Mouse (Mus musculus) heart, adult 8-10 months (tissue): ENCODE measurements around the gene Ptpn7. TPM values are rescaled to one million over a fixed set of nuclear protein-coding genes. Genes with fewer than 3 reads are reported as not detected.

Experiments
- DNase-seq: peaks from one replicate; pipeline ENCODE4 v3.0.0; 2022; ENCODE audit warnings: low spot score
- total RNA-seq, 4 experiments: library from RNA; stranded (reverse); gene quantifications; 2 replicates each; pipeline ENCODE4 v1.2.4; 2022

Ptpn7 gene
- total RNA-seq, 4 experiments from 2014 or later, result 0.34 to 1.5 (median 0.49) TPM

- no peak for DNase-seq
Measured at GRCm38 (mm10) chr1:135158633-135159032, 26.1 kb downstream of the Ptpn7 start.

GRCm38 (mm10) chr1:135159074-135159473 lies 26.6 kb downstream of the Ptpn7 start:
- DNase-seq, result no peak

- DNase-seq, result no peak
Measured at GRCm38 (mm10) chr1:135159556-135160123, 27.1 kb downstream of the Ptpn7 start.

- no peak for DNase-seq
Measured at GRCm38 (mm10) chr1:135160411-135161050, 28.0 kb downstream of the Ptpn7 start.

- DNase-seq, result no peak
Measured at GRCm38 (mm10) chr1:135162720-135163119, 30.2 kb downstream of the Ptpn7 start.

GRCm38 (mm10) chr1:135167435-135167834 lies 34.9 kb downstream of the Ptpn7 start, which contains the start of gene Gpr37l1:
Gene Gpr37l1 (minus strand): TSS chr1:135167681.
- DNase-seq, result no peak

DNA sequence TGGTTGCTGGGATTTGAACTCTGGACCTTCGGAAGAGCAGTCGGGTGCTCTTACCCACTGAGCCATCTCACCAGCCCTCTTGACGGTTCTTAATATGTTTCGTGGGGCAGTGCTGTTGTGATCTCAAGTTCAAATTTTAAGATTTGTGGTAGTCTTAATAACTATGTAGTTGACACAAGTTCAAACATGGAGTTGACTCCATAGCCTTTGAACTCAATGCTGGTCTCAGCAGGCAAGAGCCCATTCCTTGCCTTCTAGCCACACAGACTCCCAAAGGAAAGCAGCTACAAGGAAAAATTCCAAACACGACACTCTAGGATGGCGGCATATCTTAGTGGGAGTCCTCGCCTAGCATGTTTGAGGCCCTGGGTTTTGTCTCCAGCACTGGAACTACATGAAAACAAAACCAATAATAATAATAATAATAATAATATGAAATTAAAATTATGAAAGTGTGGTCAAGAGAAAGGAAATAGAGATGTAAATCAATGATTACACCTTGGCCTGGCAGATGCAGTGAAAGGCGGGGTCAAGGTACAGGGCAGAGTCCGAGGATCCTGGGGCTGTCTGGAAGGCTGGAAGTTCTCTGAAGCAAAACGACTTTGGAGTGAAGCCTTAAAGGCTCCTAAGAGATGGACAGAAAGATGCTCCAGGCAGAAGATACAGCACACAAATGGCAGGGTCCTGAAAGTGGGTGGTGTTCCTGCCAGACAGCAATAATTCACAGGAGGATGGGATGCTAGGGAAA lies 36.1 kb downstream of the Ptpn7 start:
- DNase-seq, result no peak

GRCm38 (mm10) chr1:135169556-135170224 lies 37.2 kb downstream of the Ptpn7 start:
- DNase-seq, result no peak

- DNase-seq, result no peak
Measured at GRCm38 (mm10) chr1:135170299-135170698, 37.8 kb downstream of the Ptpn7 start.

DNA sequence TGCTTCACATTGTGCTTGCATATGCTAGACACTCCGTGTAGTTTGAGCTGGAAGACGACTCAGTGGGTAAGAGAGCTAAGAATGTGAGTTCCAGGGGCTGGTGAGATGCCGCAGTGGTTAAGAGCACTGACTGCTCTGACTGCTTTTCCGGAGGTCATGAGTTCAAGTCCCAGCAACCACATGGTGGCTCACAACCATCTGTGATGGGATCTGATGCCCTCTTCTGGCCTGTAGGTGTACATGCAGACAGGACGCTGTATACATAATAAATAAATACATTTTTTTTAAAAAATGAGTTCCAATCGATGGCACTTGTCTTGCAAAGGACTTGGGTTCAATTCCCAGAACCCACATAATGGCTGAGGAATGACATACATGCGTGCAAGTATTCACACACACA lies 38.7 kb downstream of the Ptpn7 start:
- DNase-seq, result no peak

GRCm38 (mm10) chr1:135171984-135172383 lies 39.5 kb downstream of the Ptpn7 start:
- peak; percentile 63 for DNase-seq

DNA sequence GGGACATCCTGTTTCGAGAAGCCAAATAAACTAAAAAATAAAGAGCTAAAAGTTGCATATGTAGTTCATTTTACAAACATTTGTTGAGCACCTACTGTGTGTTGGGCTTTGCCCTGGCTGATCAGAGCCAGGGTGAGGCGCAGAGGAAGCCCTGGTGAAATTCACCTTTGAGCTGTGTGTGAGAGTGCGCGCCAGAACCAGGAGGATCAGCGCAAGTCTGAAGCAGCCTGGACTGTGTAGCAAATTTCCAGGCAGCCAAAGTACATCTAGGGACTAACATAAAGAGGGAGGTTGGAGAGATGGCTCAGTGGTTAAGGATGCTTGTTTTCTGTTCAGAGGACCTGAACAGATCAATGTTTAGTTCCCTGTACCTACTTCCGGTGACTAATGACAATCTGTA lies 40.8 kb downstream of the Ptpn7 start:
- DNase-seq, result no peak

DNA sequence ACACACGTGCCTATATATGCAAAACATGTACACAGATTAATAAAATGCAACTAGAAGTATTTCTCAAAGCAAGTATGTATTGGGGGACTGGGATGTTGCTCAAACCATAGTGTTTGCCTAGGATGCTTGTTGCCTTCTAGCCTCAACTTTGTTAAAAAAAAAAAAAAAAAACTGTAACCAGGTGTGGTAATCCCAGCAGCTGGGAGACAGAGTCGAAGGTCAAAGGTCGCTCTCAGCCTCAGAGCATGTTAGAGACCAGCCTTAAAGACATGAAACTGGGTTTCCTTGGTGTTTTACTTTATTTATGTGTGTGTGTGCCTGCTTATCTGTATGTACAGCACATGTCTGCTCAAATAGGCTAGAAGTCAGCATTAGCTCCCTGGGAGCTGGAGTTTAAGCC lies 42.7 kb downstream of the Ptpn7 start:
- no peak for DNase-seq

DNA sequence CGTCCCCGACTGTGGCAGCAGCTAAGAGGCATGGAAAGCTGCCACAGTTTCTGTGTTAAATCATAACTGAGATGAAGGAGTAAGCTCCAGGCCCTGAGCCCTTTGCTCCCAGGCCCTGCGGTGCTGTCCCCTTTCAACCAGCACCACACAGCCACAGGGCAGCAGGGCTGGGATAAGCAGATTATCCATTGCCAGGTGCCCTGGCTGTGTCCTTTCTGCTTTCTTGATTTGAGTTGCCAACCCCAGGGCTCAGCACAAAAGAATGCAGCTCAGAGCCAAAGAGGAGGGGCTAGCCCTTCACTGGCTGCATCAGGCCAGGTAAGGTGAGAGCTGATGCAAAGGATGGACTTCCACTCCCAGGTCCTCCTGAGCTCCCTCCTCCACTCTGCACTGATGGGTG lies 45.2 kb downstream of the Ptpn7 start:
- no peak for DNase-seq

- no peak for DNase-seq
Measured at GRCm38 (mm10) chr1:135178863-135179262, 46.4 kb downstream of the Ptpn7 start.

DNA sequence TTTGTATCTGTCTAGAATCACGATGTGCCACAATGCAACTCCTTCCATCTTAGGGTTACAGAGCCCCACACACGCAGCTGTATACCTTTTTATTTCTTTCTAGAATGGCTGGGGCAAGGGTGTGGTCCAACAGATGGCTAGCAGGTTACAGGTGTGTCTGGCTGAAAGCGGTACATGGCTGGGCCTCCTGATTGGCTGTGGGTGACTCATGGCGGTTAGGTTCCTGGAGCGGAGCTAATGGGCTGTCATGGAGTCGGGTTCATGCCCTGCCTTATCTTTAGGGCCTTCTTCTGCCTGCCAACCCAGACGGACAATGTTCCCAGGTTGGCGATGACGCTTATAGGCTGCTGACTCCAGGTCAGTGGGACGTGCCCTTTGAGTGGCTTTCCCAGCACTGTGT lies 48.3 kb downstream of the Ptpn7 start:
- no peak for DNase-seq

- no peak for DNase-seq
Measured at GRCm38 (mm10) chr1:135181275-135181674, 48.8 kb downstream of the Ptpn7 start.

DNA sequence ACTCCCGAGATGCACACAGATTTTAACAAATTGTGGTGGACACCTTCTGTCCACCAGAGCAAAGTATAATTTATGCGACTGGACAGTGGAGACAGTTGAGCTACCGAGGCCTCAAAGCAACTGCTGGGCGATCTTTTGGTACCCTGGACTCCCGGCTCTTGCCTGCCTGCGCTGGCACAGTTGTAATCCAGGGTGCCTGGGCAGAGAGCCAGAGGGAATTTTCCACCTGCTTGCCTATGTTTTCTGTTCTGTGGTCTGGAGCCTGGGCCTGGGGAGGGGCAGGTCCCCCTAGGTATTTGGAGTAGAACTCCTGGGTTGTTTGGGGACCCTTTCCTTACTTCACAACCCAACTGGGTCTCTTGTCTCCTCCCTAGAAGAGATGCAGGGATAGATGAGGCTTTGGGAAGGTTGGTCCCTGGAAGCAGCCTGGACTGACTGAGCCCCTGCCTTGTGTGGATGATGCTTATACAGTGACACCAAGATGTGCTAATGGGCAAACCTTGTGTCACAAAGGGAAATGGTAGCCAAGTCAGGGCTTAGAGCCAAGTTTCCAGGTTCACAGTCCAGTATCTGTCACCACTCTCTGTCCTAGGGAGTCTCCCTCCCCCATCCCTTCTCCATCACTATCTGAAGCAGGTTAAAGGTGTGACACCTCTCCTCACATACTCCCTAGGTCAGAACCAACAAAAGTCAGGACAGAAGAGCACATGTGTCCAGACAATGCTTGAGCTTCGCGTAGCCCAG lies 49.6 kb downstream of the Ptpn7 start:
- no peak for DNase-seq

- no peak for DNase-seq
Measured at GRCm38 (mm10) chr1:135182975-135183374, 50.5 kb downstream of the Ptpn7 start.

DNA sequence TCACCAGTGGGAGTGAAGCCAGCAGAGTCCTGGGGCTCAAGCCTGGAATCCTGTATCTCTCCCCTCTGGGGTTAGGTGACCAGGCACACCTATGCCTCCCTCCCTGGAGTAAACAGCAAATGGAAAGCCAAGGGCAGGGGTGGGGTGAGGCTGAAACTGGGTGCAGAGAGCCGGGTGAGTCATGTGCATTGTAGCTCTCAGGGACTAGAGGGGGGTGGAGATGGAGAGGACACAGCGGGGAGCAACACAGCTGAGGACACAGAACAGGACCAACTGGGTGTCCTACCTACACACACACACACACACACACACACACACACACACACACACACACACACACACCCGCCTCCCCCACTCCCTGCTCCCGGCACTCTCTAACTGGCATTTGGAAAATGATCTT lies 50.9 kb downstream of the Ptpn7 start:
- DNase-seq, result no peak

- DNase-seq, result no peak
Measured at GRCm38 (mm10) chr1:135183941-135184570, 51.6 kb downstream of the Ptpn7 start.
